Mouse (Mus musculus): ENCODE results near the gene Zbtb20.
A peak's percentile ranks its signal among the peaks of the same experiment; 100 is the strongest.

Gene Zbtb20

GRCm38 (mm10) chr16:43191060-43191850 is 315.6 kb downstream of the Zbtb20 start:
- no peak for DNase-seq (ENCODE audit: low read depth, low spot score)

GRCm38 (mm10) chr16:43193631-43194239 is 318.1 kb downstream of the Zbtb20 start:
- no peak for DNase-seq (ENCODE audit: low read depth, low spot score)

GRCm38 (mm10) chr16:43217336-43218006 is 341.8 kb downstream of the Zbtb20 start:
- no peak for DNase-seq (ENCODE audit: low read depth, low spot score)

GRCm38 (mm10) chr16:43219367-43219766 is 343.7 kb downstream of the Zbtb20 start:
- DNase-seq (ENCODE audit: low read depth, low spot score): peak; percentile 14

GRCm38 (mm10) chr16:43221313-43221712 is 345.6 kb downstream of the Zbtb20 start:
- no peak for DNase-seq (ENCODE audit: low read depth, low spot score)

- no peak for DNase-seq (ENCODE audit: low read depth, low spot score)
Observed at GRCm38 (mm10) chr16:43230253-43230652, 354.6 kb downstream of the Zbtb20 start.

- no peak for DNase-seq (ENCODE audit: low read depth, low spot score)
Observed at GRCm38 (mm10) chr16:43234249-43234648, 358.6 kb downstream of the Zbtb20 start.

- no peak for DNase-seq (ENCODE audit: low read depth, low spot score)
Observed at GRCm38 (mm10) chr16:43235317-43235716, 359.6 kb downstream of the Zbtb20 start.

GRCm38 (mm10) chr16:43235721-43236159 is 360.1 kb downstream of the Zbtb20 start:
- DNase-seq (ENCODE audit: low read depth, low spot score): no peak

GRCm38 (mm10) chr16:43237551-43237950 is 361.9 kb downstream of the Zbtb20 start:
- no peak for DNase-seq (ENCODE audit: low read depth, low spot score)

GRCm38 (mm10) chr16:43247026-43247425 is 371.3 kb downstream of the Zbtb20 start:
- DNase-seq (ENCODE audit: low read depth, low spot score): no peak

GRCm38 (mm10) chr16:43253077-43253476 is 377.4 kb downstream of the Zbtb20 start:
- DNase-seq (ENCODE audit: low read depth, low spot score): no peak

GRCm38 (mm10) chr16:43253746-43254145 is 378.1 kb downstream of the Zbtb20 start:
- DNase-seq (ENCODE audit: low read depth, low spot score): no peak

GRCm38 (mm10) chr16:43256191-43256899 is 380.7 kb downstream of the Zbtb20 start:
- DNase-seq (ENCODE audit: low read depth, low spot score): no peak

- no peak for DNase-seq (ENCODE audit: low read depth, low spot score)
Observed at GRCm38 (mm10) chr16:43256900-43257281, 381.2 kb downstream of the Zbtb20 start.

- DNase-seq (ENCODE audit: low read depth, low spot score): no peak
Observed at GRCm38 (mm10) chr16:43259466-43259865, 383.8 kb downstream of the Zbtb20 start.

GRCm38 (mm10) chr16:43260862-43261261 is 385.2 kb downstream of the Zbtb20 start:
- no peak for DNase-seq (ENCODE audit: low read depth, low spot score)

- no peak for DNase-seq (ENCODE audit: low read depth, low spot score)
Observed at GRCm38 (mm10) chr16:43274057-43274595, 398.4 kb downstream of the Zbtb20 start.

GRCm38 (mm10) chr16:43276764-43277163 is 401.1 kb downstream of the Zbtb20 start:
- DNase-seq (ENCODE audit: low read depth, low spot score): no peak

GRCm38 (mm10) chr16:43286319-43286718 is 410.6 kb downstream of the Zbtb20 start:
- DNase-seq (ENCODE audit: low read depth, low spot score): no peak

- DNase-seq (ENCODE audit: low read depth, low spot score): no peak
Observed at GRCm38 (mm10) chr16:43286783-43287383, 411.2 kb downstream of the Zbtb20 start.

Measured in ES-CJ7 (cell line).